In the genomic region with DNA sequence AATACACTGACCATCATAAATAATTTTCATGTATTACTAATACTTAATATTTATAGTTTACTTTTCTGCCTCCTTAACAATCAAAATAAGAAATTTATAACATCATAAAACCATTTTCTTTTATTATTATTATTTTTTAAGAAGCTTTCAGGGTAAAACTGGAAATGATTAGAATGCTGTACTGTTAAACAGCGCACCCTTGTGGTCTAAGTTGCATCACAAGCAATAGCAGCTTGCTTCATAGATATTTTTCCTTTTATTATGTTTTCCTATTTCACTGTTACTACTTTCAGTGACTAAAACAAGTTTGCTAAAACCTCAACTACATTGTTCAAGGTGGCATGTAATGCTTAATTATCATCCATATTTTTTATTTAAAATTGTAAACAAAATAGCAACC, we compare ENCODE assay signal across 9 mouse cellular contexts.
A peak's percentile ranks its signal among the peaks of the same experiment; 100 is the strongest.
DNase-seq lines count a peak whose midpoint lies in the region; ATAC-seq lines count a peak whose summit lies in the region.
"Had no signal": no experiment of that assay in that cellular context is flagged by ENCODE, and none has a peak within 500 bp of the region (broad histone marks: within the 10 kb centered on the region; RNA-seq: fewer than 3 reads in every experiment).

No protein-coding gene starts in this region.

- H3K27ac ChIP-seq in forebrain, embryonic 14.5 days (ENCODE audit: low read depth, low read length) = no peak overlapping the region
- no peak overlapping the region for H3K27ac ChIP-seq in forebrain, embryonic 12.5 days
- no peak overlapping the region for H3K27ac ChIP-seq in midbrain, embryonic 14.5 days (replicated peaks; ENCODE audit: low read depth, low read length)
- H3K27ac ChIP-seq in midbrain, embryonic 11.5 days (ENCODE audit: low read depth, low read length) = no peak overlapping the region
- H3K27ac ChIP-seq in midbrain, embryonic 13.5 days = no peak overlapping the region

- 6% methylated on average over 1 of the region's 1 CpGs for WGBS in forebrain, embryonic 14.5 days
- 10% methylated on average over 1 of the region's 1 CpGs for WGBS in forebrain, embryonic 12.5 days
- 11% methylated on average over 1 of the region's 1 CpGs for WGBS in midbrain, embryonic 14.5 days
- 6% methylated on average over 1 of the region's 1 CpGs for WGBS in midbrain, embryonic 11.5 days
- 4% methylated on average over 1 of the region's 1 CpGs for WGBS in midbrain, embryonic 13.5 days

- peak; percentile 72 for DNase-seq in forebrain, embryonic 14.5 days (ENCODE audit: low spot score)
- DNase-seq in midbrain, embryonic 14.5 days = peak; percentile 79
- DNase-seq in midbrain, embryonic 11.5 days (ENCODE audit: low spot score, missing footprints) = no peak
- peak; percentile 13 for DNase-seq in c-Kit-positive CD71-negative TER-119-negative erythroid progenitor cells, embryonic 14.5 days (ENCODE audit: low read depth)
- peak; percentile 33 to 74 for DNase-seq in left cerebral cortex, adult 18-20 months (ENCODE audit: low spot score in 2 of 2)
- peak; percentile 68 for DNase-seq in right cerebral cortex, postnatal 4 days

- H3K4me2 ChIP-seq in forebrain, embryonic 14.5 days (ENCODE audit: low read length) = no peak overlapping the region
- H3K4me2 ChIP-seq in forebrain, embryonic 12.5 days = no peak overlapping the region
- H3K4me2 ChIP-seq in midbrain, embryonic 14.5 days (ENCODE audit: low read length) = no peak overlapping the region
- no peak overlapping the region for H3K4me2 ChIP-seq in midbrain, embryonic 11.5 days
- H3K4me2 ChIP-seq in midbrain, embryonic 13.5 days (replicated peaks) = no peak overlapping the region

- H3K4me1 ChIP-seq in forebrain, embryonic 14.5 days (ENCODE audit: control insufficient read depth, insufficient read depth, low read length) = no peaks in the 10 kb centered on the region
- peaks cover 3% of the 10 kb centered on the region; the same call in 1 of the 2 replicates for H3K4me1 ChIP-seq in forebrain, embryonic 12.5 days
- peaks cover 7% of the 10 kb centered on the region for H3K4me1 ChIP-seq in midbrain, embryonic 14.5 days (ENCODE audit: control insufficient read depth, insufficient read depth, low read length)
- H3K4me1 ChIP-seq in midbrain, embryonic 11.5 days (ENCODE audit: control insufficient read depth, insufficient read depth, low read length) = peaks cover 2% of the 10 kb centered on the region; the same call in 1 of the 2 replicates
- peaks cover 6% of the 10 kb centered on the region for H3K4me1 ChIP-seq in midbrain, embryonic 13.5 days (replicated peaks)
- H3K4me1 ChIP-seq: megakaryocyte, embryonic 14.5 days had no signal

- H3K36me3 ChIP-seq in forebrain, embryonic 14.5 days (ENCODE audit: control insufficient read depth, insufficient read depth, low read length) = no peaks in the 10 kb centered on the region
- H3K36me3 ChIP-seq in forebrain, embryonic 12.5 days (replicated peaks) = no peaks in the 10 kb centered on the region
- H3K36me3 ChIP-seq in midbrain, embryonic 14.5 days (ENCODE audit: control insufficient read depth, insufficient read depth, low read length) = no peaks in the 10 kb centered on the region
- H3K36me3 ChIP-seq in midbrain, embryonic 11.5 days (ENCODE audit: control insufficient read depth, insufficient read depth, low read length) = no peaks in the 10 kb centered on the region
- no peaks in the 10 kb centered on the region for H3K36me3 ChIP-seq in midbrain, embryonic 13.5 days

- H3K27me3 ChIP-seq in forebrain, embryonic 14.5 days (replicated peaks; ENCODE audit: control insufficient read depth, insufficient read depth, low read length) = no peaks in the 10 kb centered on the region
- H3K27me3 ChIP-seq in forebrain, embryonic 12.5 days = no peaks in the 10 kb centered on the region
- H3K27me3 ChIP-seq in midbrain, embryonic 14.5 days (ENCODE audit: control insufficient read depth, insufficient read depth, low read length) = no peaks in the 10 kb centered on the region
- no peaks in the 10 kb centered on the region for H3K27me3 ChIP-seq in midbrain, embryonic 11.5 days (ENCODE audit: control insufficient read depth, insufficient read depth, low read length)
- H3K27me3 ChIP-seq in midbrain, embryonic 13.5 days = no peaks in the 10 kb centered on the region
- H3K27me3 ChIP-seq: megakaryocyte, embryonic 14.5 days had no signal

- ATAC-seq in forebrain, embryonic 14.5 days = no peak
- no peak for ATAC-seq in forebrain, embryonic 12.5 days (ENCODE audit: low FRiP score)
- no peak for ATAC-seq in midbrain, embryonic 14.5 days (ENCODE audit: low FRiP score, low TSS enrichment)
- ATAC-seq in midbrain, embryonic 11.5 days (ENCODE audit: low FRiP score) = no peak
- ATAC-seq in midbrain, embryonic 13.5 days = no peak

- no peaks in the 10 kb centered on the region for H3K9me3 ChIP-seq in forebrain, embryonic 14.5 days (replicated peaks; ENCODE audit: control insufficient read depth, low read length)
- H3K9me3 ChIP-seq in forebrain, embryonic 12.5 days = no peaks in the 10 kb centered on the region
- H3K9me3 ChIP-seq in midbrain, embryonic 14.5 days (ENCODE audit: control insufficient read depth, low read length) = no peaks in the 10 kb centered on the region
- H3K9me3 ChIP-seq in midbrain, embryonic 11.5 days (ENCODE audit: control insufficient read depth, low read length) = no peaks in the 10 kb centered on the region
- no peaks in the 10 kb centered on the region for H3K9me3 ChIP-seq in midbrain, embryonic 13.5 days

- H3K4me3 ChIP-seq in forebrain, embryonic 14.5 days (ENCODE audit: low read depth, low read length) = no peak overlapping the region
- H3K4me3 ChIP-seq in forebrain, embryonic 12.5 days (replicated peaks) = no peak overlapping the region
- no peak overlapping the region for H3K4me3 ChIP-seq in midbrain, embryonic 14.5 days (replicated peaks; ENCODE audit: low read depth, low read length)
- no peak overlapping the region for H3K4me3 ChIP-seq in midbrain, embryonic 11.5 days (ENCODE audit: low read depth, low read length)
- H3K4me3 ChIP-seq in midbrain, embryonic 13.5 days (replicated peaks) = no peak overlapping the region
- H3K4me3 ChIP-seq: megakaryocyte, embryonic 14.5 days had no signal

- no peak overlapping the region for H3K9ac ChIP-seq in forebrain, embryonic 14.5 days (ENCODE audit: low read length)
- no peak overlapping the region for H3K9ac ChIP-seq in forebrain, embryonic 12.5 days
- H3K9ac ChIP-seq in midbrain, embryonic 14.5 days (replicated peaks; ENCODE audit: low read length) = no peak overlapping the region
- H3K9ac ChIP-seq in midbrain, embryonic 11.5 days (ENCODE audit: low read length) = no peak overlapping the region
- no peak overlapping the region for H3K9ac ChIP-seq in midbrain, embryonic 13.5 days (replicated peaks)
